Mouse (Mus musculus): ENCODE results near the gene C2cd2l. TPM values are rescaled to one million over a fixed set of nuclear protein-coding genes. Genes with fewer than 3 reads are reported as not detected.

Gene C2cd2l
- total and polyA plus RNA-seq, 3 experiments, result 4.7 to 10.9 TPM; not detected in 1

DNA sequence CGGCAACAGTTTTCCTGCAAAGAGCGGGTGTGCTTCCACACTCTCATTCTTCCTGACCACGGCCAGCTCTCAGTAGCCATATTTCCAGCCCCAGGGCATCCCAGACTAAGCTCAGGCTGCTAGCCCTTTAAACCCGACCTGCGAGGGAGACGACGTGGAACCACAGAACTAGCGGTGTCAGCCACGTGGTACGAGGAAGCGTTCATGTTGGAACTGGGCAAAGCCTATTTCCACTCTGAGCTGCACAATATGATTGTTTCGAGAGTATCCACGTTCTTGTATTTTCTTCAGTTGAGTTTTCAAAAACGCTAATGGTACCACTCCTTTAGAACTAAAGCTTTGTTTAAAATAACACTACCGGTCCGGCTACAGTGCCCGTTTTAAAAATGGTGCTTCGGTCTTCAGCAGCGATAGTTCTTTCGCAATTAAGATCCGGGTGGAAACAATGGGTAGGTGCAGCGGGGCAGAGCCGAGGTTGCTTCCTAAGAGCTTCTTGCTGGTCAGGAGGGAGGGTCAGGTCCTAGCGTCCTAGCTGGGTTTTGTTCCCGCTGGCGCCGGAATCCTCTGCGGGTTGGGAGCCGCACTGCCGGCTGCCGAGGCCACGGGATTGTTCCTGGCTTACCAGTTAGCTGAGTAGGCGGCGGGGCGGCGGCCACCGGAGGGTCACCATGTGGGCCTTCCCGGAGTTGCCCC, 6.4 kb upstream of the C2cd2l start:
- Histone ChIP-seq H3K4me3 (ENCODE audit: control insufficient read depth in 1 of 2, insufficient read depth in 1 of 2, low read depth in 2 of 2, low read length in 2 of 2) (peak overlapping the region; percentile 54 to 82), H3K27me3 (ENCODE audit: control insufficient read depth in 1 of 2, insufficient read depth in 2 of 2, low read length in 2 of 2) (no peaks in the 10 kb centered on the region), H3K27ac (ENCODE audit: control insufficient read depth, low read depth, low read length) (peak overlapping the region; percentile 96), H3K36me3 (ENCODE audit: control insufficient read depth in 1 of 2, insufficient read depth in 2 of 2, low read length in 2 of 2) (peaks cover 0 to 3% of the 10 kb centered on the region in 2 experiments; a peak in 1 of 4 replicates), H3K9ac (ENCODE audit: control insufficient read depth, low read depth, low read length, poor library complexity, severe bottlenecking) (peak overlapping the region; percentile 90), H3K4me1 (ENCODE audit: control insufficient read depth in 1 of 2, insufficient read depth in 2 of 2, low read length in 2 of 2) (peaks cover 2 to 9% of the 10 kb centered on the region in 2 experiments; a peak in 3 of 4 replicates), H3K79me2 (ENCODE audit: control insufficient read depth, insufficient read depth, low read length, poor library complexity) (peaks cover 11% of the 10 kb centered on the region; the same call in 1 of the 2 replicates), H3K9me3 (replicated peaks; ENCODE audit: insufficient read depth, low read length) (no peaks in the 10 kb centered on the region)
- DNase-seq (ENCODE audit: low read depth, low spot score), result peak; percentile 94
- TF ChIP-seq RAD21 (IDR thresholded peaks at IDR 0.05; ENCODE audit: low read depth, low read length) (no peak), TBP (IDR thresholded peaks at IDR 0.05; ENCODE audit: low read depth, low read length) (peak; percentile 64), MAFK (IDR thresholded peaks at IDR 0.05; ENCODE audit: borderline replicate concordance, low read depth, low read length) (no peak), SIN3A (IDR thresholded peaks at IDR 0.05; ENCODE audit: low read length) (peak; percentile 98), ETS1 (IDR thresholded peaks at IDR 0.05; ENCODE audit: low read depth, low read length) (no peak), MEF2A (IDR thresholded peaks at IDR 0.05; ENCODE audit: extremely low read depth, insufficient replicate concordance, low read depth, low read length, poor library complexity, severe bottlenecking) (no peak), CTCF (IDR thresholded peaks at IDR 0.05 in 2 of 3, conservative IDR thresholded peaks at IDR 0.05 in 1 of 3; ENCODE audit: control insufficient read depth in 1 of 3, insufficient read depth in 1 of 3, low read depth in 2 of 3, low read length in 3 of 3, poor library complexity in 1 of 3, severe bottlenecking in 1 of 3) (no peak), NRF1 (IDR thresholded peaks at IDR 0.05; ENCODE audit: insufficient read depth, low read depth, low read length, poor library complexity, severe bottlenecking) (peak; percentile 45; the same call in 1 of the 2 replicates), GABPA (IDR thresholded peaks at IDR 0.05; ENCODE audit: low read depth, low read length) (no peak), E2F4 (IDR thresholded peaks at IDR 0.05; ENCODE audit: borderline replicate concordance, low read depth, low read length) (no peak), HCFC1 (IDR thresholded peaks at IDR 0.05; ENCODE audit: low read depth, low read length) (peak; percentile 98), TAL1 (IDR thresholded peaks at IDR 0.05; ENCODE audit: low read length) (no peak), CHD2 (IDR thresholded peaks at IDR 0.05; ENCODE audit: low read length) (no peak), USF2 (IDR thresholded peaks at IDR 0.05; ENCODE audit: borderline replicate concordance in 1 of 2, insufficient read depth in 1 of 2, low read depth in 1 of 2, low read length in 2 of 2) (no peak), USF1 (IDR thresholded peaks at IDR 0.05; ENCODE audit: low read depth, low read length) (peak; percentile 93), MAZ (IDR thresholded peaks at IDR 0.05; ENCODE audit: low read depth, low read length) (0 out of 2 replicates have a peak, but pooled peaks have one; percentile 17), ZMIZ1 (IDR thresholded peaks at IDR 0.05; ENCODE audit: low read depth, low read length) (no peak), KAT2A (conservative IDR thresholded peaks at IDR 0.05; ENCODE audit: low read depth, low read length) (peak; percentile 91), POLR2AphosphoS5 (IDR thresholded peaks at IDR 0.05; ENCODE audit: borderline replicate concordance, low read depth, low read length) (no peak), BHLHE40 (IDR thresholded peaks at IDR 0.05; ENCODE audit: borderline replicate concordance, low read depth, low read length) (no peak), MYC (IDR thresholded peaks at IDR 0.05; ENCODE audit: low read depth, low read length) (peak; percentile 100), GATA1 (IDR thresholded peaks at IDR 0.05; ENCODE audit: low read depth, low read length) (peak; percentile 72), MAX (IDR thresholded peaks at IDR 0.05; ENCODE audit: low read length) (peak; percentile 98), ZKSCAN1 (IDR thresholded peaks at IDR 0.05; ENCODE audit: low read depth, low read length) (no peak), EP300 (IDR thresholded peaks at IDR 0.05; ENCODE audit: low read depth in 1 of 2, low read length in 2 of 2) (no peak), RCOR1 (IDR thresholded peaks at IDR 0.05; ENCODE audit: low read depth, low read length) (peak; percentile 41; the same call in 1 of the 2 replicates), ZC3H11A (IDR thresholded peaks at IDR 0.05; ENCODE audit: low read depth, low read length) (no peak), SMC3 (IDR thresholded peaks at IDR 0.05; ENCODE audit: low read depth, low read length) (no peak), JUND (IDR thresholded peaks at IDR 0.05; ENCODE audit: low read depth, low read length) (no peak), MXI1 (IDR thresholded peaks at IDR 0.05; ENCODE audit: low read depth, low read length) (peak; percentile 99), UBTF (IDR thresholded peaks at IDR 0.05; ENCODE audit: borderline replicate concordance, insufficient read depth, low read depth, low read length) (peak; percentile 87; the same call in 1 of the 2 replicates), ELF1 (IDR thresholded peaks at IDR 0.05; ENCODE audit: low read depth, low read length) (peak; percentile 77), POLR2A (IDR thresholded peaks at IDR 0.05; ENCODE audit: control insufficient read depth in 1 of 2, insufficient read depth in 1 of 2, low read depth in 1 of 2, low read length in 2 of 2, poor library complexity in 1 of 2) (peak in 1 of 2 experiments; percentile 61; a peak in 1 of 4 replicates), MYB (IDR thresholded peaks at IDR 0.05; ENCODE audit: low read depth, low read length) (no peak), CHD1 (IDR thresholded peaks at IDR 0.05; ENCODE audit: low read depth, low read length) (no peak; the same call in 1 of the 2 replicates), POLR2AphosphoS2 (IDR thresholded peaks at IDR 0.05; ENCODE audit: low read length) (no peak)

Data from MEL (cell line).